Mouse (Mus musculus) megakaryocyte progenitor cell, adult 5-6 weeks (primary cell): ENCODE data around the gene Aars2. TPM values are rescaled to one million over a fixed set of nuclear protein-coding genes. Genes with fewer than 3 reads are reported as not detected.
A peak's percentile ranks its signal among the peaks of the same experiment; 100 is the strongest.

Source experiments
- ATAC-seq: replicated peaks from 2 replicates; pipeline ENCODE4 v1.8.0; 2016; ENCODE audit warnings: mild to moderate bottlenecking, moderate TSS enrichment, inconsistent platforms; ENCODE audit not compliant: poor library complexity
- total RNA-seq, 2 experiments: library from RNA; stranded (forward) in 1 of 2; stranded (reverse) in 1 of 2; fragments of 157-497, 149-512 nt in 1 of 2; fragments of 200-1000 nt in 1 of 2; gene quantifications; 2 replicates each; pipeline versions ENCODE4 v1.2.3 to v1.2.4; 2015 to 2017

The Aars2 gene
- 4.6 and 4.9 TPM in 2 replicates for total RNA-seq (2015)
- 7.4 and 9.6 TPM in 2 replicates for total RNA-seq (2017)

DNA sequence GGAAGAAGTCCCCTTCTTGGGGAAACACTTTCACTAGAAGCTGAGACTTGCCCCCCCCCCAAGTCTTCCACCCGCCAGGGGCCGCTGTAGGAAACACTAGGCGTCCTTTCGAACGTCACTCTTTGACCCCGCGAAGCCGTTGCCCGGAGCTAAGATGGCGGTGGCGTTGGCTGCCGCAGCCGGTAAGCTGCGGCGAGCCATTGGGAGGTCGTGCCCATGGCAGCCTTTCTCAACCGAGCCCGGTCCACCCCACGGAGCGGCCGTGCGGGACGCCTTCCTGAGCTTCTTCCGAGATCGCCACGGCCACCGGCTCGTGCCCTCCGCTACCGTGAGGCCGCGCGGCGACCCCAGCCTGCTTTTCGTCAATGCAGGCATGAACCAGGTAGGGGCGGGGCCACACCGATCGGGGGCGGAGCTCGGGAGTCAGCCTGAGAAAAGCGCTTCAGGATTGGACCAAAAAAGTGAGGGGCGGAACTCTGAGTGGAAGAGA lies at the start of gene Aars2:
TSS of gene Aars2 (plus strand) at position 142 of the 490 bp plus-strand sequence.
- peak; percentile 93 for ATAC-seq

DNA sequence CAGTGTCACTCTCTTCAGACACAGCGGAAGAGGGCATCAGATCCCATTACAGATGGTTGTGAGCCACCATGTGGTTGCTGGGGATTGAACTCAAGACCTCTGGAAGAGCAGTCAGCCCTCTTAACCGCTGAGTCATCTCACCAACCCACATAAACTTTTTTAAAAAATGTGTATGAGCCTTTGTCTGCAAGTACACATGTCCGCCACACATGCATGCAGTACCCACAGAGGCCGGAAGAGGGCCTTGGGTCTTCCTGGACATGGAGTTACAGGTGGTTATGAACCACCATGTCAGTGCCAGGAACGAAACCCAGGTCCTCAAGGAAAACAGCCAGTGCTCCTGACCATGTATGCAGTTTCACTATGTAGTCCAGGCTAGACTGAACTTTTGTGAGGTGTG lies 49.2 kb upstream of the Aars2 start:
- ATAC-seq, result no peak

DNA sequence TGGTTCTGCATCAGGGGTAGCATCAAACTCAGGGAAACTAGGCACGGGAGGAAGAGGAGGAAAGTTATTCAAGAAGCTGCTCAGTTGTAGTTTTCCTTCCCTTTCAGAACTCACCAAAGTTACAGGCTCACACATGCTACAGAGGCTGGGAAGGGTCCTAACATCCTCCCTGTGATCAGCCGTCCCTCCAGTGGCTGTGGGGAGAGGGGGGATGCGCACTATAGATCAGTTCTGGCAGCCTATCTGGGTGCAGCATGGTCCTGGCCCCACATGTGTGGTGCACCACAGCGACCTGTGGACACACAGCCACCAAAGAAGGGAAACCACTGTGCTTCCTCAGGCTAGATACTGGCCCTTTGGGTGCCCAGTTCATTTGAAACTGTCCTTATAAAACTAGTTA lies 48.1 kb upstream of the Aars2 start:
- ATAC-seq, result no peak

DNA sequence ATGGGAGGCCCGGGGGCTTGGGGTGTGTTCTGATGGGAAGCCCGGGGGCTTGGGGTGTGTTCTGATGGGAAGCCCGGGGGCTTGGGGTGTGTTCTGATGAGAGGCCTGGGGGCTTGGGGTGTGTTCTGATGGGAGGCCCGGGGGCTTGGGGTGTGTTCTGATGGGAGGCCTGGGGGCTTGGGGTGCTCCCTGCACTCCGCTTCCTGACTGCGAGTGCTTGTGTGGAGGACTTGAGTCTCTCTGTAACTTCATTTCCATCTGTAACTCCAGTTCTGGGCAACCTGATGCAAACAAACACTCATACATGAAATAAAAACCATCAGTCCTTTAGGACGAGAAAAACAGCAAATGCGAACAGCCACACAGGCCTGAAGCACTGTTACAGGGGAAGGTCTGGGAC lies 47.6 kb upstream of the Aars2 start:
- ATAC-seq, result no peak

DNA sequence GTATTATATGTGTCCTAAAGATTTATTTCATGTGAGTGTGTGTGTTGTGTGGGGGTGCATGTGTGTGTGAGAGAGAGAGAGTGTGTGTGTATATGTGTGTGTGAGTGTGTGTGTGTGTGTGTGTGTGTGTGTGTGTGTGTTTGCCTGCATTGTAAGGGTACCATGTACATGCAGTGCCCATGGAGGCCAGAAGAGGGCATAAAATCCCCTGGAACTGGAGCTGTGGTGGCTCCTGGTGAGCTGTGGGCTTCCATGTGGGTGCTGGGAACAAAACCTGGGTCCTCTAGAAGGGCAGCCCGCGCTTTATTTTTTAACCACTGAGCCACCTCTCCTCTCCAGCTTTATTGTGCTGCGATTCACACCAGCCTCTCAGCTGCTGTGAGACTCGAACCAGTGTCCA lies 44.1 kb upstream of the Aars2 start:
- no peak for ATAC-seq

DNA sequence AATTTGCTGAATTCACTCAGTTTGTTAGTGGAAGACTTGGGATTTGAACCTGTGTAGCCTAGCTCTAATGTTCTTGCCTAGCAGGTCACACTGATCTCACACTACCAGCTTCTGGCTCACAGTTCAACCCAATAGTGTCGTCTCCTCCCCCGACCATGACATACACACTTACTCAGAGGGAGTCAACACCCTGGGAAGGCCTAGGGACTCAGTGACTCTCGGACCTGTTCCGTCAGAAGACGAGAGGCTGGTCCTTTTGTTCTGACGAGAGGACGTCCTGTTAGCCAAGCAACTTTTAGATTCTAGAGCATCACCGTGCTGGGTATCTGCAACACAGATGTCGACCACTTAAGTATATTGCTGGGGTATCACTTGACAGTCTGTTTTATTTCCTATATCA lies 42.4 kb upstream of the Aars2 start:
- ATAC-seq, result no peak

DNA sequence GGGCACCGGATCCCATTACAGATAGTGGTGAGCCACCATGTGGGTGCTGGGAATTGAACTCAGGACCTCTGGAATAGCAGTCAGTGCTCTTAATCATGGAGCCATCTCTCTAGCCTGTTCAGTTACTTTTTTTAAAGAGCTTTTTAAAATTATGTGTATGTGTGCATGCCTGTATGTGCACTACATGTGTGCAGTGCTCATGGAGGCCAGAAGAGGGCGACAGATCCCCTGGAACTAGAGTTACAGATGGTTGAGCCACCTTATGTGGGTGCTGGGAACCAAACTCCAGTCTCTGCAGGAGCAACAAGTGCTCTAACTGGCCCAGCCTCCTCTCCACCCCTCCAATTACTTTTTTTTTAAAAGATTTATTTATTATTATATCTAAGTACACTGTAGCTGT lies 39.9 kb upstream of the Aars2 start:
- ATAC-seq, result no peak

DNA sequence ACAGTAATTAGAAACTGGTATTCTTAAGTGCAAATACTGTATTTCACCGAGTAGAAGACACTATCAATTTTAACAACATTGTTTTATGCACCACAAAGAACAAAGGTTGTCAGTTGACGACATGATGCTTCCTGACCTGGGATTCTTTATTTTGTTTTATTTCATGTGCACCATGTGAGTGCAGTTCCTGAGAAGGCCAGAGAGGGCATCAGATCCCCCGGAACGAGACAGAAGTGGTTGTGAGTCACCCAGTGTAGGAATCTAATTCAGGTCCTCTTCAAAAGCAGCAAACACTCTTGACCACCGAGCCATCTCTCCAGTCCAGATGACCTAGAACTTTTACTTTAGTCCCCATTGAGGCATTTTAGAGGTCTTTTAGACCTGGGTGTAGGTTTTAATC lies 38.3 kb upstream of the Aars2 start:
- ATAC-seq, result no peak

DNA sequence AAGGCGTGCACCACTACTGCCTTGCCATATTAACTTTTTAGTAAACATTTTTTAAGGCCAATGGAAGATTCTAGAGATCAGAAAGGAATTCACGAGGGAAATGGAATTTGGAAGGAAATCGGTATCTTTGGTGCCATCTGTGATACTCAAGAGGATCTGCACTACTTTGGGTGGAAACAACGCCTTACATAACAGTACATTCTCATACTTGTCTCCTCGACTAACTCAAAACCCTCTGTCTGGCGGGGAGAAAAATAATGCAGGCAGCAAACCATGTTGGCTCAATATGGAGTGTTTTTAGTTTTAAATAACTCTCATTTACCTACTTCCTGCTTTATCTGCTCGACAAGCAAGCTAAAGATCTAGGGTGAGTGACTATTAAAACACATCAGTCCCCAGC lies 35.9 kb upstream of the Aars2 start:
- ATAC-seq, result no peak

DNA sequence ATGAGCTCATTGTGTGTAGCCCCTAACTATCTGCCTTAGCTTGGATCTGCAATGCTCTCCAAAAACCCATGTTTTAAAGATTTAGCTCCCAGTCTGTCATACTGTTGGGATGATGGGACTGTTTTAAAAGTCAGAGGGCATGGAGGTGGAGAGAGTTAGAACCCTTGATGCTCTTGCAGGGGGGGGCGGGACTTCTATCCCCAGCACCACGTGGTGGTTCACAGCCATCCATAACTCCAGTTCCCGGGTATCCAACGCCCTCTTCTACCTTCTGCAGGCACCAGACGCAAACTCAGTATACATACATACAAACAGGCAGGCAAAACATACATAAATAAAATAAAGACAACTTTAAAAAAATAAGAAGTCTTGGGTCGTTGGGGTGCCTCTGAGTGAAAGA lies 33.0 kb upstream of the Aars2 start:
- ATAC-seq, result no peak

DNA sequence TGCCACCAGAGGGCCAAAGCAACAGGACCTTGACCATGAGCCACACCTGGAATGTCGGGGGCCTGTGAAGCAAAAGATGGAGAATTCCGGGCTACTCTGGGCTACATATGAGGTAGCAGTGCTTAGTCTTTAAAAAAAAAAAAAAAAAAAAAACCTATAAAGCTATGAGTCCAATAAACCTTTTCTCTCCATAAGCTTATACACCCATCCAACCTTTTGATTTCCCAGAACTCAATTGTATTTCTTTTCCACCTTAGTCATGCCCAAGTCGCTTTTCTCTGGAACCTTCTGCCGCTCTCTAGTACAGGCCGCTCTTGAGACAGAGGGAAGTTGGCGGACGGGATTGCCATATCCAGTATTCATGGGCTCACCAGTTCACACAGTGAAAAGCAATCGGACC lies 32.5 kb upstream of the Aars2 start:
- no peak for ATAC-seq

DNA sequence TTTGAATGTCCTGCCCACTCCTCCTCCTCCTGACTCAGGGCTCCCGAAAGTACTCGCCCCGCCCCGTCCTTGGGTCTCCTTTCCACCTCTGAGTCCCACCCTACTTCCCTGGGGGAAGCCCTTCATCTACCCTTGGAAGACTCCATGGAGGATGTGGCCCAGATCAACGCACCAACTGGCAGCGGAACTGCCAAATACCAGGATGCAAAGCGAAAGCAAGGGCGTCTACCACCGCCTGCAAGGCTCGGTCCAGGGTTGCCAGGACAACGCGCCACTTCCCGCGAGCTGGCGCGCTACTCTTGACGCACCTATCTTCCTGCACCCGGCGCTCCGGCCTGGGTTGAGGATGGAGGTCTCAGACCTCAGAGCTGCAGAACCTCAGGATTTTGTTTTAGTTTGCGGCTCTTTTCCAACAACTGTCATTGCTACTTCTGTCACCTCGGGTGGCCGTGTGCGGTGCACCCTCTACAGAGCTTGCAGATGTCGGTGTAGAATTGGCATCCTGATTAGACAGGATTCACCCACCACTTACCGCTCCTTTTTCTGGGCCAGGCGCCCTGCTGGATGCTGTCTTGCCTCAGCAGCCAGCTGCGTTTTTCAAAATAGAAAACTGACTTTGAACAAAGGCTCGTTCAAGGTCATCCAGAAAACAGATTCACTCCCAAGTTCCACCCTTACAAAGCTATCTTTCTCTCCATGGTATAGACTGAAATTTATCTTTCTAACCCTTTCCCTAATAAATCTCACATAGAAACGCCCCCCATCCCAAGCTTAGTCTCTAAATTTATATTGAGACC lies 31.8 kb upstream of the Aars2 start, which contains the start of gene Spats1:
TSS of gene Spats1 (minus strand) at position 747 of the 797 bp plus-strand sequence.
- ATAC-seq, result peak; percentile 74

DNA sequence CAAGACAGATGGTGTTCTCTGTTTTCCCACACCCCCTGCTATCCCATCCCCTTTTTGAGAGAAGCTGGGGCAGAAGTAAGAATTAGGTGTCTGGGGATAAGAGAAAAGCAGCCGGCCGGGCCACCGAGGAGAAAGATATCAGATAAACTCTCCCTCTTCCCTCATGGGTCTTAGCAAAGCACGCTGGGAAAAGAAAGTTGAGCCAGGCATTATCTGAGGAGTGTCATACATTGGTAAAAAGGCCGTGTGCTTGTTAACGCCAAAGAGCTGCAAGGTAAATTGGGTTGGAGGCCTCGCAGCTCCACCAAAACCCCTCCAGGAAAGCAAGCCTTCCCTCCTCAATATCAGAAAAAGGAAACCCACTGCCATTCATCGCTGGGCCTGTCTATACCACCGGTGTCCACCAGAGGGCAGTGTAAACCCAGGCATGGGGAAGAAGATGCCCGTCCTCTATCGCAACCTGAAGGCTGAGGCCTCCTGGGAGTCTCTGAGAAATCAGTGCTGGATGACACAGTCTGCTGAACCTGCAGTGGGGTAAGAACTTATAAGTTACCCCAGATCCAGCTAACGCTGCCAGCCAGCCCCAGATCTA lies 28.3 kb upstream of the Aars2 start:
- peak; percentile 90 for ATAC-seq

DNA sequence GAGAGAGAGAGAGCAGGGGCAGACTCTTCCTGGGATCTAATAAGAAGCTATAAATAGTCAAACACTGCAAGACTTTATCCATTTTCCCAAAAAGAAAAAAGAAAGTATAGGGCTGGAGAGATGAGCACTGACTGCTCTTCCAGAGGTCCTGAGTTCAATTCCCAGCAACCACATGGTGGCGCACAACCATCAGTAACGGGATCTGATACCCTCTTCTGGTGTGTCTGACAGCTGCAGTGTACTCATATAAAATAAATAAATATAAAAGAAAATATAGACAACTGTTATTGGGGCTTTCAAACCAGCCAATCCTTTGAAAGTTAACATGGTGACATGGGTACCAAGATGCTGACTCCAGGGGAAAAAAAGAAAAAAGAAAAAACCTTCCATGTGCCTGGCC lies 26.2 kb upstream of the Aars2 start:
- ATAC-seq, result no peak

DNA sequence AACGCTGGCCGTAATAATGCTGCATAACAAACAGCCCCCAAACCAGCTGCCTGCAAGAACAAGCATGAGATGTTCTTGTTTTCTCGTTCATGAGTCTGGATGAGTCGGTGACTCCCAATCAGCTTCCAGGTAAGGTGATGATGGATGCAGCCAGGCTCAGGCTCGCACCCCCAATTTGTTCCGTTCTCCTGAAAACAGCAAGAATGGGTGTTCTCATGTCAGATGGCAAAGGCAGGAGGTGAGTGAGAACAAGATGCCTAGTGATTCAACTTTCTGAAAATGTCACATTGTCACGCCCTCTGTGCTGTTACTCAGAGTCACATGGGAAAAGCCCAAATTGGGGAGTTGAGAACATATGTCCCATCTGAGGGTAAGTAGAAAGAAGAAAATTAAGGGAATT lies 21.1 kb upstream of the Aars2 start:
- ATAC-seq, result no peak

DNA sequence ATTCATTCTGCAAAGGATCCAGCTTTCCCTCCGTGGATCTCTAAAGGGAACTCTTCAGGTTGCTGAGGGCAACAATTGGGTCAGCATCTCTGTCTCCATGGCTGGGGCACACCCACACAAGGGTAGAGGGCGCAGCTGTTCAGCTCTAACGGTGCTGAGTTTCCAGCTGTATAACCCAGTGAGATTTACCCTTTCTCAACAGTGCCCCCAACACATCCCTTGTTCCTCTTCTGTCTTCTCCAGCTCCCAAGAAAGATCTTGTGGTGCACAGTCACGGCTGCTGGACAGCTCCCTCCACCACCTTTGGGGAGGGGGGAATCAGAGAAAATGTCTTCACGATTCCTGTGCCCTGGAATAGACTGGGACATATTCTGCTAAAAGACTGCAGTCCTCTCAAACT lies 19.4 kb upstream of the Aars2 start:
- ATAC-seq, result peak; percentile 31

DNA sequence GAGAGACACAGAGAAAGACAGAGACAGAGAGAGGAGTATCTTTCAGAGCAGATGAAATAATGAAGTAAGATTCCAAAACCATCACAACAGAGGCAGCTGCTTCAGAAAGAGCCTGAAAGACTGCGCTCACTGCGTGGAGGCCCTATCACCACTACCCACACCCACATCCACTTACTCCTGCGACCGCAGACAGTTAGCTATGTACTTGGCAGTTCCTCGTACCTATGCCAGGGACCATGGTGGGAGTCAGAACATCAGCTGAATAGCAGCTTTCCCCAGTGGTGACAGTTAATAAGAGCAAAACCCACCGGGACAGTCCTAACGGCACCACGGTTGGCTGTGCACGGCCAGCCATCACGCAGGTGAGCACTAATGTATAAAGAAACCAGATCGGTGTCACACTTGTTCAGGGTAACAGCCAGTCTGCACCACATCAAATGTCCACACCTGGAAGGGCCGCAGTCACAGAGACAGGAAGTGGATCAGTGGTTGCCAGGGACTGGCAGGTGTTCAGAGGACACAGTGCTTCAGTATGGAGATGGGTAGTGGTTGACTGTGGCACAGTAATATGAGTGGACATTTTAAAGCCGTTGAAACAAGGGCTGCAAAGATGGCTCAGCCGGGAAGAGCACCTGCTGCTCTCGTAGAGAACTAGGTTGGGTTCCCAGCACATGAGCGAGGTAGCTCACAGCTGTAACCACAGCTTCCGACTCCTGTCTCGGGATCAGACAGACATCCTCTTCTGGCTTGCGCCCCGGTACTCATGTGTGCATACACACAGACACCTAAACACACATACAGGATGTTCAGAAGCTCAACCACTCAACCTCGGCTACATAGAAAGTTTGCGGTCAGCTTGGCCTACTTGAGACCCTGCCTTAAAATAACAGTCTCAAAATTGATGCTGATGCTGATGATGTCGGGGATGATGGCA lies 18.1 kb upstream of the Aars2 start:
- no peak for ATAC-seq

DNA sequence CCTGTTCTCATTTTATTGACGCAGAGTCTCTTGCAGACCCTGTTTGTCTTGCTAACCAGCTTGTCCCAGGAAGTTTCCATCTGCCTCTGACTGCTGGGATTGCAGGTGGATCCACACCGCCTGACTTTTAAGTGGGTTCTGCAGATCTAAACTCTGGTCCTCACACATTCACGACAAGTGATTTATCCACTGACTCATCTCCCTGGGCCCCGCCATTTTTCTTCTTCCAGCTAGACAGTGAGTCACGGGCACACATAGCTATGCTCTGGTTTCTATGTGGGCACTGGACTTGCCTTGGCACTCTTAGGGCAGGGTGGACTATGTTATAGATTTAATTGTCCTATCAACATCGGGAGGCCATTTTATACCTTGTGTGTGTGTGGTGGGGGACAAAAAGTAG lies 16.9 kb upstream of the Aars2 start:
- ATAC-seq, result no peak

DNA sequence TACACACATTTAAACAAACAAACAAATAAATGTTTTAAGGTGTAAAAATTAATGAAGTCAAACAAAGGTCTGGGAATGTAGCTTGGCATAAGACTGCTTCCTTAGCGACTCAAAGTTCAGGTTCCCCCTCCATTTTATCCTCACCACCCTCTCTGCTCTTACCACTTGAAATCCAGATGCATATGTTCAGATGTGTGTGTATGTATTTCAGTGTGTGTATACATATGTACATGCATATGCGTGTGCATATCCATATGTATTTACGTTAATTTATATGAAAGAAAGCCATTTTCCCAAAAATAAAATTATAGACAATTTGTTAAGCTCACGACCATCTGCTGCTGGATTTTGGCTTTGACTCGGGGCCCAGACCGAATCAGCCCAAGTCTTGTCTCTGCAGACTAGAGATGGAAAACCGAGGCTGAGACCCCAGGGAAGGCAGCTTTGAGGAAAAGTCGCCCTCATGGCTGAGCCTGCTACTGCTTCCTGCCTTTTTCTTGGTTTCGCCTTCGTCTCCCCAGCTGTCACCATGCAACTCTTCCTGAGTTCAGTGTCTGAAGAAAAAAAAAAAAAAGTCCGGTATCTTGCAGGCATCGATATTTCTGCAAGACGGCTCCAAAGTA lies 16.0 kb upstream of the Aars2 start:
- no peak for ATAC-seq

DNA sequence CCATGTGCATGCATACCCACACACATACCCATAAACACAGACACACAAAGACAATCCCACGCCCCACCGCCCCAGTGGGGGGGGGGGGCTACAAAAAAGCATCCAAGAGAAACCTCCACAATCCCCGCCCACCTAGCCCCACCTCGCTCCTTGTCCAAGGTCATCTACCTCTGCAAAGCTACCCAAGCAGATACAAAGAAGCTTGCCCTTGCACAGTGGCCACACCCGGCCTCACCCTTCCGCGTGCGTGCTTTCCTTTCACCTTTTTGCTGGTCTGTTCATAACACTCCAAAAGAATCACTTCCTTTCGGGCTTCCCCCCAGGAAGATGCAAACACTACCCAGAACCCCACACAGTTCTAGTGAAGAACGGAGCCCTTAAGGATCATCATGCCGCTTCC lies 11.2 kb upstream of the Aars2 start:
- ATAC-seq, result no peak

DNA sequence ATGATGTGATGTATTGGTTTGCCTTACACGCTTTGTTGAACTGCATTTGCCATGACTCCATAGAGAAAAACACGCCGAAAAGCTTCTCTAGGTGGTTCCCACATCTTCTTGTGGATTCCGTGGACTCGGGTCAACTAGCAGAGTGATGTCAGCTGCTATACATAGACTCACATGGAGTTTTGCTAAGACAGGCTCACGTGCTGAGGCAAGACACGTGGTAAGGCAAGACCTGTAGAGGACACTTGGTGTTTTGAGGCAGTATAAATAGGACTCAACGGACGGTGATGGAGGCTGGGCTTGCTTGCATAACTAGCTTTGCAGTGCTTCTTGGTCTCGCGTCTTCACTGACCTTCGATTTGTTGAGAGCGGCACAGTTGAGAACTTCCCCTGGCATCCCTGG lies 8.2 kb upstream of the Aars2 start:
- ATAC-seq, result no peak
